Mouse (Mus musculus): Measurements from ENCODE around the gene Gm10801. TPM values are rescaled to one million over a fixed set of nuclear protein-coding genes. Genes with fewer than 3 reads are reported as not detected.
"Not testable (repeated sequence)": the region's sequence is repeated elsewhere in the genome, so short reads cannot be mapped to it uniquely, and the experiment has no call there.

Gm10801 gene
- 0.74 TPM in 1 of 2 replicates, not detected in the other for polyA plus RNA-seq (2015; fragmentation: Nextera tagmentation; extraction: Ambion mirVana)

- not testable (repeated sequence) for H3K4me1 ChIP-seq; H3K4me3 ChIP-seq; H3K27ac ChIP-seq; H3K9ac ChIP-seq; ATAC-seq (replicated peaks); H3K9me3 ChIP-seq; H3K27me3 ChIP-seq (replicated peaks); H3K36me3 ChIP-seq (replicated peaks); H3K4me2 ChIP-seq
- 82% methylated on average over 4 of the region's 5 CpGs for WGBS
Measured at GRCm38 (mm10) chr2:98661937-98662336, at the start of gene Gm10801. Gm10801 (plus strand) TSS chr2:98662237.

GRCm38 (mm10) chr2:98667201-98667600 lies 5.2 kb downstream of the Gm10801 start, which contains the start of gene Gm10800:
Gm10800 (minus strand) TSS chr2:98667301.
- H3K4me3 ChIP-seq; H3K4me2 ChIP-seq; H3K27me3 ChIP-seq (replicated peaks); H3K27ac ChIP-seq; H3K36me3 ChIP-seq (replicated peaks); H3K9ac ChIP-seq; ATAC-seq (replicated peaks); H3K9me3 ChIP-seq; H3K4me1 ChIP-seq: not testable (repeated sequence)
- 85% methylated on average over 4 of the region's 4 CpGs for WGBS

GRCm38 (mm10) chr2:98697533-98697932 lies 35.5 kb downstream of the Gm10801 start:
- no peaks in the 10 kb centered on the region for H3K4me1 ChIP-seq
- ATAC-seq (replicated peaks): no peak
- H3K36me3 ChIP-seq (replicated peaks): no peaks in the 10 kb centered on the region
- H3K27ac ChIP-seq: no peak overlapping the region
- no peaks in the 10 kb centered on the region for H3K27me3 ChIP-seq (replicated peaks)
- no peak overlapping the region for H3K4me2 ChIP-seq
- no peak overlapping the region for H3K9ac ChIP-seq
- no peaks in the 10 kb centered on the region for H3K9me3 ChIP-seq
- WGBS: 87% methylated on average over 1 of the region's 1 CpGs
- H3K4me3 ChIP-seq: no peak overlapping the region

Other genes starting within 250 kb of the Gm10801 start
- gene Gm10800, start 5.1 kb downstream of the Gm10801 start, polyA plus RNA-seq (2015; fragmentation: Nextera tagmentation; extraction: Ambion mirVana): 2.0 and 2.3 TPM in 2 replicates

Measured in midbrain, embryonic 15.5 days (tissue).